Mouse (Mus musculus): ENCODE results near the gene Kif6. TPM values are rescaled to one million over a fixed set of nuclear protein-coding genes. Genes with fewer than 3 reads are reported as not detected.

The Kif6 gene
- polyA plus RNA-seq, 1 experiment, result not detected

- peak overlapping the region; percentile 46 for H3K4me3 ChIP-seq (ENCODE audit: insufficient read depth, low read length)
- no peak overlapping the region for H3K27ac ChIP-seq (ENCODE audit: insufficient read depth, low read depth, low read length)
- no peak for TF ChIP-seq POLR2A (IDR thresholded peaks at IDR 0.05; ENCODE audit: borderline replicate concordance, low read depth, low read length)
- no peaks in the 10 kb centered on the region for H3K4me1 ChIP-seq (ENCODE audit: control insufficient read depth, insufficient read depth, low read length)
Observed at GRCm38 (mm10) chr17:49951856-49952607, 337.1 kb downstream of the Kif6 start.

- TF ChIP-seq CTCF (IDR thresholded peaks at IDR 0.05; ENCODE audit: low read depth, low read length) (no peak), POLR2A (IDR thresholded peaks at IDR 0.05; ENCODE audit: borderline replicate concordance, low read depth, low read length) (no peak)
- Histone ChIP-seq H3K4me1 (ENCODE audit: control insufficient read depth, insufficient read depth, low read length) (no peaks in the 10 kb centered on the region), H3K27ac (ENCODE audit: insufficient read depth, low read depth, low read length) (no peak overlapping the region), H3K4me3 (ENCODE audit: insufficient read depth, low read length) (no peak overlapping the region)
Observed at GRCm38 (mm10) chr17:49959021-49959420, 344.1 kb downstream of the Kif6 start.

Other genes with a start within 250 kb of the Kif6 start
- gene Mocs1, start 186.8 kb upstream of the Kif6 start, polyA plus RNA-seq (2012; ENCODE audit: insufficient read depth, insufficient read length, missing spikeins), result 34.5 and 35.0 TPM in 2 replicates
- not detected in 2 replicates for gene Daam2, start 50.8 kb upstream of the Kif6 start, polyA plus RNA-seq (2012; ENCODE audit: insufficient read depth, insufficient read length, missing spikeins)

Measured in bone marrow macrophage, adult 2 months (primary cell).